Mouse (Mus musculus) kidney, postnatal 25 days (tissue): ENCODE measurements around the gene 4930415L06Rik.

Source experiments
- DNase-seq, 2 experiments: peaks; one replicate each; pipeline ENCODE4 v3.0.0; 2021; ENCODE audit warnings: mixed read lengths in 2 of 2

The 4930415L06Rik gene

GRCm38 (mm10) chrX:89932752-89933151 lies at the start of gene 4930415L06Rik:
Gene 4930415L06Rik (minus strand): TSS chrX:89932852.
- no peak for DNase-seq

GRCm38 (mm10) chrX:89978621-89979020 lies 46.0 kb upstream of the 4930415L06Rik start:
- no peak for DNase-seq

GRCm38 (mm10) chrX:89904871-89905270 lies 27.8 kb downstream of the 4930415L06Rik start:
- no peak for DNase-seq
